Mouse (Mus musculus): Measurements from ENCODE around the gene Rai1.

- TF ChIP-seq CTCF (IDR thresholded peaks at IDR 0.05; ENCODE audit: borderline replicate concordance, control insufficient read depth, extremely low read depth, insufficient read depth, low read length, poor library complexity) (no peak), POLR2A (IDR thresholded peaks at IDR 0.05; ENCODE audit: control insufficient read depth, extremely low read depth, insufficient read depth, low read length, poor library complexity) (no peak)
These were observed 93.3 kb downstream of the Rai1 start for GRCm38 (mm10) chr11:60197998-60198619.

Data from thymus, adult 2 months (tissue).